Mouse (Mus musculus): ENCODE measurements around the gene Cpne5.

The Cpne5 gene

GRCm38 (mm10) chr17:29172062-29172461 lies 65.9 kb downstream of the Cpne5 start:
- in situ Hi-C loops (cut with MboI; ENCODE audit: low sequenced_read_pairs), result no loop called here

- in situ Hi-C loops (cut with MboI; ENCODE audit: low sequenced_read_pairs), result no loop called here
Measured at GRCm38 (mm10) chr17:29171001-29171772, 66.8 kb downstream of the Cpne5 start.

GRCm38 (mm10) chr17:29170431-29171000 lies 67.5 kb downstream of the Cpne5 start:
- in situ Hi-C loops (cut with MboI; ENCODE audit: low sequenced_read_pairs), result no loop called here

GRCm38 (mm10) chr17:29168996-29169601 lies 68.9 kb downstream of the Cpne5 start:
- in situ Hi-C loops (cut with MboI; ENCODE audit: low sequenced_read_pairs), result loop anchor here (5.0 kb wide), 1 partner anchor 122 kb away; no protein-coding TSS in a partner anchor

GRCm38 (mm10) chr17:29168438-29168837 lies 69.5 kb downstream of the Cpne5 start:
- in situ Hi-C loops (cut with MboI; ENCODE audit: low sequenced_read_pairs), result loop anchor here (5.0 kb wide), 1 partner anchor 121 kb away; no protein-coding TSS in a partner anchor

- in situ Hi-C loops (cut with MboI; ENCODE audit: low sequenced_read_pairs), result loop anchor here (5.0 kb wide), 1 partner anchor 120 kb away; no protein-coding TSS in a partner anchor
Measured at GRCm38 (mm10) chr17:29167371-29167770, 70.6 kb downstream of the Cpne5 start.

- in situ Hi-C loops (cut with MboI; ENCODE audit: low sequenced_read_pairs), result loop anchor here (5.0 kb wide), 1 partner anchor 119 kb away; no protein-coding TSS in a partner anchor
Measured at GRCm38 (mm10) chr17:29165967-29166578, 71.9 kb downstream of the Cpne5 start.

GRCm38 (mm10) chr17:29165452-29165851 lies 72.5 kb downstream of the Cpne5 start:
- in situ Hi-C loops (cut with MboI; ENCODE audit: low sequenced_read_pairs), result loop anchor here (5.0 kb wide), 1 partner anchor 118 kb away; no protein-coding TSS in a partner anchor

GRCm38 (mm10) chr17:29164469-29165111 lies 73.4 kb downstream of the Cpne5 start:
- in situ Hi-C loops (cut with MboI; ENCODE audit: low sequenced_read_pairs), result loop anchor here (5.0 kb wide), 1 partner anchor 117 kb away; no protein-coding TSS in a partner anchor

GRCm38 (mm10) chr17:29162334-29162733 lies 75.6 kb downstream of the Cpne5 start:
- in situ Hi-C loops (cut with MboI; ENCODE audit: low sequenced_read_pairs), result no loop called here

- in situ Hi-C loops (cut with MboI; ENCODE audit: low sequenced_read_pairs), result no loop called here
Measured at GRCm38 (mm10) chr17:29159743-29160455, 78.1 kb downstream of the Cpne5 start.

GRCm38 (mm10) chr17:29159320-29159719 lies 78.6 kb downstream of the Cpne5 start:
- in situ Hi-C loops (cut with MboI; ENCODE audit: low sequenced_read_pairs), result no loop called here

GRCm38 (mm10) chr17:29158899-29159298 lies 79.1 kb downstream of the Cpne5 start:
- in situ Hi-C loops (cut with MboI; ENCODE audit: low sequenced_read_pairs), result no loop called here

- in situ Hi-C loops (cut with MboI; ENCODE audit: low sequenced_read_pairs), result no loop called here
Measured at GRCm38 (mm10) chr17:29156866-29157265, 81.1 kb downstream of the Cpne5 start.

- in situ Hi-C loops (cut with MboI; ENCODE audit: low sequenced_read_pairs), result no loop called here
Measured at GRCm38 (mm10) chr17:29156396-29156795, 81.6 kb downstream of the Cpne5 start.

- in situ Hi-C loops (cut with MboI; ENCODE audit: low sequenced_read_pairs), result no loop called here
Measured at GRCm38 (mm10) chr17:29155355-29156135, 82.4 kb downstream of the Cpne5 start.

- in situ Hi-C loops (cut with MboI; ENCODE audit: low sequenced_read_pairs), result no loop called here
Measured at GRCm38 (mm10) chr17:29154247-29154646, 83.7 kb downstream of the Cpne5 start.

GRCm38 (mm10) chr17:29152547-29152946 lies 85.4 kb downstream of the Cpne5 start:
- in situ Hi-C loops (cut with MboI; ENCODE audit: low sequenced_read_pairs), result no loop called here

- in situ Hi-C loops (cut with MboI; ENCODE audit: low sequenced_read_pairs), result no loop called here
Measured at GRCm38 (mm10) chr17:29149766-29150165, 88.2 kb downstream of the Cpne5 start.

Measured in CH12F3 (cell line).